Mouse (Mus musculus) MEL (cell line): ENCODE results near the gene Nrarp. TPM values are rescaled to one million over a fixed set of nuclear protein-coding genes. Genes with fewer than 3 reads are reported as not detected.
A peak's percentile ranks its signal among the peaks of the same experiment; 100 is the strongest.

Source experiments
- DNase-seq: peaks from one replicate; pipeline ENCODE4 v3.0.0; 2011; ENCODE audit warnings: low read depth, low spot score
- H3K27ac ChIP-seq: 2 replicates; pipeline ENCODE4 v1.5.1; 2012; ENCODE audit warnings: low read depth, mild to moderate bottlenecking, control low read depth, low read length, moderate library complexity; ENCODE audit not compliant: control insufficient read depth
- H3K27me3 ChIP-seq, 2 experiments: fragments of 150-350 bp in 1 of 2; sonication (generic) in 1 of 2; 2 replicates each; pipeline ENCODE4 v1.6.1; 2012; ENCODE audit warnings: low read length in 2 of 2, mild to moderate bottlenecking in 2 of 2, improper control_type of control experiment in 1 of 2, moderate library complexity in 1 of 2; ENCODE audit not compliant: insufficient read depth in 2 of 2, control insufficient read depth in 1 of 2
- H3K36me3 ChIP-seq, 2 experiments: 2 replicates each; pipeline ENCODE4 v1.6.1; 2012 to 2014; ENCODE audit warnings: low read length in 2 of 2, improper control_type of control experiment in 1 of 2, inconsistent platforms in 1 of 2, mild to moderate bottlenecking in 1 of 2; ENCODE audit not compliant: insufficient read depth in 2 of 2, control insufficient read depth in 1 of 2
- H3K4me1 ChIP-seq, 2 experiments: fragments of 150-350 bp in 1 of 2; sonication (generic) in 1 of 2; 2 replicates each; pipeline ENCODE4 v1.6.1; 2012; ENCODE audit warnings: low read length in 2 of 2, improper control_type of control experiment in 1 of 2, mild to moderate bottlenecking in 1 of 2; ENCODE audit not compliant: insufficient read depth in 2 of 2, control insufficient read depth in 1 of 2
- H3K4me3 ChIP-seq, 2 experiments: fragments of 150-350 bp in 1 of 2; sonication (generic) in 1 of 2; 2 replicates each; pipeline ENCODE4 v1.5.1; 2012; ENCODE audit warnings: low read depth in 2 of 2, low read length in 2 of 2, mild to moderate bottlenecking in 2 of 2, moderate library complexity in 2 of 2, control low read depth in 1 of 2, improper control_type of control experiment in 1 of 2; ENCODE audit not compliant: control insufficient read depth in 1 of 2, insufficient read depth in 1 of 2
- H3K79me2 ChIP-seq: 2 replicates; pipeline ENCODE4 v1.6.1; 2012; ENCODE audit warnings: mild to moderate bottlenecking, low read length, moderate library complexity; ENCODE audit not compliant: control insufficient read depth, poor library complexity, insufficient read depth
- H3K9ac ChIP-seq: 2 replicates; pipeline ENCODE4 v1.6.1; 2012; ENCODE audit warnings: low read depth, mild to moderate bottlenecking, control low read depth, low read length, moderate library complexity; ENCODE audit not compliant: control insufficient read depth, poor library complexity, severe bottlenecking
- H3K9me3 ChIP-seq: fragments of 150-350 bp; sonication (generic); replicated peaks from 2 replicates; pipeline ENCODE4 v1.6.1; 2012; ENCODE audit warnings: mild to moderate bottlenecking, low read length, improper control_type of control experiment, moderate library complexity; ENCODE audit not compliant: insufficient read depth
- BHLHE40 ChIP-seq: IDR thresholded peaks from 2 replicates; pipeline ENCODE4 v1.6.1; 2012; ENCODE audit warnings: low read depth, mild to moderate bottlenecking, inconsistent platforms, low read length, improper control_type of control experiment, borderline replicate concordance
- CHD2 ChIP-seq: IDR thresholded peaks from 2 replicates; pipeline ENCODE4 v1.6.1; 2011; ENCODE audit warnings: low read length, improper control_type of control experiment
- E2F4 ChIP-seq: IDR thresholded peaks from 2 replicates; pipeline ENCODE4 v1.6.1; 2011; ENCODE audit warnings: low read depth, low read length, improper control_type of control experiment, borderline replicate concordance
- EP300 ChIP-seq, 2 experiments: IDR thresholded peaks; 2 replicates each; pipeline ENCODE4 v1.6.1; 2011; ENCODE audit warnings: improper control_type of control experiment in 2 of 2, low read length in 2 of 2, low read depth in 1 of 2, mild to moderate bottlenecking in 1 of 2
- ETS1 ChIP-seq: IDR thresholded peaks from 2 replicates; pipeline ENCODE4 v1.6.1; 2012; ENCODE audit warnings: low read depth, mild to moderate bottlenecking, inconsistent platforms, low read length, improper control_type of control experiment, moderate library complexity
- GABPA ChIP-seq: IDR thresholded peaks from 2 replicates; pipeline ENCODE4 v1.6.1; 2012; ENCODE audit warnings: low read depth, mild to moderate bottlenecking, inconsistent platforms, low read length, improper control_type of control experiment, moderate library complexity
- MAZ ChIP-seq: IDR thresholded peaks from 2 replicates; pipeline ENCODE4 v1.6.1; 2012; ENCODE audit warnings: low read depth, mild to moderate bottlenecking, inconsistent platforms, low read length, improper control_type of control experiment
- MXI1 ChIP-seq: IDR thresholded peaks from 2 replicates; pipeline ENCODE4 v1.6.1; 2011; ENCODE audit warnings: mild to moderate bottlenecking, low read depth, low read length, improper control_type of control experiment
- MYB ChIP-seq: IDR thresholded peaks from 2 replicates; pipeline ENCODE4 v1.6.1; 2011; ENCODE audit warnings: mild to moderate bottlenecking, low read depth, low read length, improper control_type of control experiment
- MYC ChIP-seq: IDR thresholded peaks from 2 replicates; pipeline ENCODE4 v1.6.1; 2011; ENCODE audit warnings: low read depth, mild to moderate bottlenecking, low read length, improper control_type of control experiment, moderate library complexity
- NRF1 ChIP-seq: IDR thresholded peaks from 2 replicates; pipeline ENCODE4 v1.6.1; 2014; ENCODE audit warnings: low read depth, mild to moderate bottlenecking, inconsistent platforms, low read length, improper control_type of control experiment, moderate library complexity; ENCODE audit not compliant: poor library complexity, insufficient read depth, severe bottlenecking
- RCOR1 ChIP-seq: IDR thresholded peaks from 2 replicates; pipeline ENCODE4 v1.6.1; 2012; ENCODE audit warnings: low read depth, mild to moderate bottlenecking, inconsistent platforms, low read length, improper control_type of control experiment
- TAL1 ChIP-seq: IDR thresholded peaks from 2 replicates; pipeline ENCODE4 v1.6.1; 2012; ENCODE audit warnings: mild to moderate bottlenecking, inconsistent platforms, low read length, moderate library complexity, mixed read lengths
- ZC3H11A ChIP-seq: IDR thresholded peaks from 2 replicates; pipeline ENCODE4 v1.6.1; 2012; ENCODE audit warnings: low read depth, mild to moderate bottlenecking, inconsistent platforms, low read length, improper control_type of control experiment
- ZKSCAN1 ChIP-seq: IDR thresholded peaks from 2 replicates; pipeline ENCODE4 v1.6.1; 2012; ENCODE audit warnings: low read depth, mild to moderate bottlenecking, inconsistent platforms, low read length, improper control_type of control experiment, moderate library complexity
- ZMIZ1 ChIP-seq: IDR thresholded peaks from 2 replicates; pipeline ENCODE4 v1.6.1; 2012; ENCODE audit warnings: low read depth, mild to moderate bottlenecking, inconsistent platforms, low read length, improper control_type of control experiment, moderate library complexity
- ZNF384 ChIP-seq: IDR thresholded peaks from 2 replicates; pipeline ENCODE4 v1.6.1; 2012; ENCODE audit warnings: low read depth, mild to moderate bottlenecking, inconsistent platforms, low read length, improper control_type of control experiment
- polyA plus RNA-seq, 2 experiments: library from polyadenylated mRNA; stranded (reverse) in 1 of 2; unstranded in 1 of 2; fragments of >175 nt in 1 of 2; fragments of >200 nt in 1 of 2; gene quantifications; 2 replicates each; pipeline versions ENCODE4 v1.2.1 to v1.2.4; 2012; ENCODE audit warnings: low replicate concordance in 2 of 2, low read depth in 1 of 2; ENCODE audit not compliant: insufficient read length in 2 of 2, insufficient read depth in 1 of 2, missing spikeins in 1 of 2
- total RNA-seq: library from RNA; depleted of rRNA; stranded (reverse); fragments of 300-350 nt; gene quantifications from 2 replicates; pipeline ENCODE4 v1.2.3, GENCODE M21; 2012

Gene Nrarp
- total and polyA plus RNA-seq, 3 experiments: 6.5 to 12.3 TPM; not detected in 1

GRCm38 (mm10) chr2:25170326-25171100 is 10.0 kb upstream of the Nrarp start (continued):
- TF ChIP-seq ZC3H11A (no peak), TAL1 (peak; percentile 42)

GRCm38 (mm10) chr2:25171101-25171768 is 9.3 kb upstream of the Nrarp start:
- H3K36me3 ChIP-seq: peaks cover 0 to 21% of the 10 kb centered on the region in 2 experiments; a peak in 2 of 4 replicates
- H3K9me3 ChIP-seq: no peaks in the 10 kb centered on the region
- H3K79me2 ChIP-seq: no peaks in the 10 kb centered on the region; the same call in 1 of the 2 replicates
- no peak for TF ChIP-seq MYB
- no peak for TF ChIP-seq GABPA
- no peak for TF ChIP-seq E2F4
- TF ChIP-seq ZKSCAN1: no peak
- TF ChIP-seq ZMIZ1: no peak
- TF ChIP-seq CHD2: no peak
- TF ChIP-seq, all 39 proteins: peak for 0
- Histone ChIP-seq H3K27ac (no peak overlapping the region), H3K4me3 (no peak overlapping the region), H3K9ac (no peak overlapping the region), H3K27me3 (no peaks in the 10 kb centered on the region), H3K4me1 (peaks cover 11 to 37% of the 10 kb centered on the region in 2 experiments)
- no peak for DNase-seq

GRCm38 (mm10) chr2:25171769-25172153 is 8.8 kb upstream of the Nrarp start:
- Histone ChIP-seq H3K9me3 (no peaks in the 10 kb centered on the region), H3K27ac (no peak overlapping the region)

DNA sequence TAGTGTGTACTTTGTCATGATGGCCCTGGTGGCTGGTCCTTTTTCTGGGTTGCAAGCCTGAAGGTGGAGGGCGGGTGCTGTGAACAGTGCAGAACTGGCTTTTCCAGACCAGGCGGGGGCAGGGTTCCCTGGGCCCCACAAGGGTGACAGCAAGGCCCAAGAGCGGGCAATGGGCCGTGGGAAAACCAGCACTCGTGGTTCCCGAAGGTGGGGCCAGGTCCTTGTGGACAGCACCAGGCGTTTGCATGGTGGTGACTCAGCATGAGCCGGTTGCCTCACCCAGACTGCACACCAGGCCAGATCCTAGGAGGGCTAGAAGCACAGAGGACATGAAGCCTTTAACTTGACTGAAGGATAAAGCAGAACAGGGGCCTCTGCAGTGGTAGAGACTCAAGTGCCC is 7.9 kb upstream of the Nrarp start:
- Histone ChIP-seq H3K27me3 (no peaks in the 10 kb centered on the region), H3K9me3 (no peaks in the 10 kb centered on the region), H3K4me1 (peaks cover 8 to 35% of the 10 kb centered on the region in 2 experiments), H3K79me2 (no peaks in the 10 kb centered on the region; the same call in 1 of the 2 replicates), H3K27ac (no peak overlapping the region), H3K4me3 (no peak overlapping the region), H3K9ac (no peak overlapping the region), H3K36me3 (peaks cover 0 to 21% of the 10 kb centered on the region in 2 experiments; a peak in 2 of 4 replicates)
- no peak for TF ChIP-seq ZNF384
- no peak for TF ChIP-seq NRF1
- no peak for TF ChIP-seq MAZ
- TF ChIP-seq EP300 (IDR thresholded peaks at IDR 0.05; ENCODE audit: low read depth in 1 of 2, low read length in 2 of 2): no peak
- TF ChIP-seq MXI1: no peak
- TF ChIP-seq E2F4: no peak
- TF ChIP-seq GABPA: no peak
- TF ChIP-seq MYC: no peak
- no peak for TF ChIP-seq ETS1
- no peak for TF ChIP-seq RCOR1
- DNase-seq: no peak

More at GRCm38 (mm10) chr2:25171769-25172153, 8.8 kb upstream of the Nrarp start:
- Histone ChIP-seq H3K36me3 (peaks cover 0 to 21% of the 10 kb centered on the region in 2 experiments; a peak in 2 of 4 replicates), H3K79me2 (no peaks in the 10 kb centered on the region; the same call in 1 of the 2 replicates), H3K4me3 (no peak overlapping the region), H3K4me1 (peaks cover 11 to 37% of the 10 kb centered on the region in 2 experiments), H3K27me3 (no peaks in the 10 kb centered on the region), H3K9ac (no peak overlapping the region)
- DNase-seq: no peak
- TF ChIP-seq MYC (no peak), BHLHE40 (no peak)
